Mouse (Mus musculus): ENCODE data around the gene Stat1. TPM values are rescaled to one million over a fixed set of nuclear protein-coding genes. Genes with fewer than 3 reads are reported as not detected.
A peak's percentile ranks its signal among the peaks of the same experiment; 100 is the strongest.

The Stat1 gene
- polyA plus RNA-seq, 1 experiment, result 255 TPM

DNA sequence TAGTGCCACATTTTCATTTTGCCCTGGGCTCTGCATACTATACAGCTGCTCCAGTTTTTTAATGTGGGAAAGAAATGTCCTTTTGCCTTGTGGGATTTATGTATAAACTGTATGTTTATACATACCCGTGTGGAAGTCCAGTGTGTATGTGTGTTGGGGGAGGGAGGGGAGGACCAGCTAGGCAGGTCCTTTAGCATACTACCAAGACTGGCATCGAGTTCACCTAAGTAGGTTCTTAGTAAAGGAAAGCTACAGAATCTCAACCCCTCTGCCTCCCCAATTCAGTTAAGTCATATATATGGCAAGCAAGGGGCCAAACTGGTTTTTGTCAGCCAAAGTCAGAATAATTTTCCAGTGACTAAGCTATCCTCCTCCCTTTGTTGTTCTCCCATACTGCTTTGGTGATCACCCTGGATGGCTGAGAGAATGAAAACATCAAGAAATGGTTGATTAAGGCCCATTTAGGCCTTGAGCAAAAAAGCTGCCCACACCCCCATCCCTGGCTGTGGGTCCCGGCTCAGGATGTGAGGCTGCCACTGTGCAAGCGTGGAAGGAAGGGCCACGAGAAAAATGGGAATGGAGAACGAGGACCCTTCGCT is 6.1 kb upstream of the Stat1 start:
- H3K4me3 ChIP-seq (ENCODE audit: control insufficient read depth, insufficient read depth, low read length), result peak overlapping the region; percentile 49
- H3K27me3 ChIP-seq (ENCODE audit: control insufficient read depth, insufficient read depth, low read length), result no peaks in the 10 kb centered on the region
- TF ChIP-seq POLR2A (IDR thresholded peaks at IDR 0.05; ENCODE audit: control insufficient read depth, extremely low read depth, insufficient read depth, low read length, poor library complexity) (no peak), CTCF (IDR thresholded peaks at IDR 0.05; ENCODE audit: borderline replicate concordance, control insufficient read depth, extremely low read depth, insufficient read depth, low read length, poor library complexity) (no peak)
- no peak for DNase-seq
- WGBS, result 23% methylated on average over 7 of the region's 7 CpGs
- peaks cover 2% of the 10 kb centered on the region; the same call in 1 of the 2 replicates for H3K4me1 ChIP-seq (replicated peaks; ENCODE audit: control insufficient read depth, insufficient read depth, low read length)
- peak overlapping the region; percentile 58; the same call in 1 of the 2 replicates for H3K27ac ChIP-seq (ENCODE audit: control insufficient read depth, insufficient read depth, low read length)
- H3K36me3 ChIP-seq (ENCODE audit: control insufficient read depth, insufficient read depth, low read length), result no peaks in the 10 kb centered on the region

DNA sequence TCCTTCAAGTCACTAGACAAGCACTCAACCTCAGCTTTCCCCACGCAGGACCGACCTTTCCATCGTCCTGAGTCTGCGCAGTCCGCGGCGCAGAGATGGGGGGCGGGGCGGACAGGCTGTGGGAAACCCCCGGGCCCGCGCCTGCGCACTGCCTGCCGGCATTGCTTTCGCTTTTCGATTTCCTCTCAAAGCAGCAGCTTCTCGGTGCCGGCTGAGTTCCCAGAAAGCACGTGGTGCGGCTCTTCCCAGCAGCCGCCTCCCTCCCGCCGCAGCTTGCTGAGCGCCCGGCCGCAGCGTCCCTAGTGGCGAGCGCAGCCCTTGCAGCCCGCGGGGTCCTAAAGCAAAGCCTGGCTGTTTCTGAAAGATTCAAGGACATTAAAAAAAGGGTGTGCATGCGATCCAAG is 5.6 kb upstream of the Stat1 start:
- H3K4me3 ChIP-seq (ENCODE audit: control insufficient read depth, insufficient read depth, low read length), result peak overlapping the region; percentile 49
- peak; percentile 99 for DNase-seq
- under 1% methylated on average over 32 of the region's 32 CpGs for WGBS
- no peaks in the 10 kb centered on the region for H3K36me3 ChIP-seq (ENCODE audit: control insufficient read depth, insufficient read depth, low read length)
- no peaks in the 10 kb centered on the region for H3K27me3 ChIP-seq (ENCODE audit: control insufficient read depth, insufficient read depth, low read length)
- TF ChIP-seq POLR2A (IDR thresholded peaks at IDR 0.05; ENCODE audit: control insufficient read depth, extremely low read depth, insufficient read depth, low read length, poor library complexity), result peak; percentile 72; the same call in 1 of the 2 replicates
- peak; percentile 99 for TF ChIP-seq CTCF (IDR thresholded peaks at IDR 0.05; ENCODE audit: borderline replicate concordance, control insufficient read depth, extremely low read depth, insufficient read depth, low read length, poor library complexity)
- peak overlapping the region; percentile 58; the same call in 1 of the 2 replicates for H3K27ac ChIP-seq (ENCODE audit: control insufficient read depth, insufficient read depth, low read length)
- peaks cover 2% of the 10 kb centered on the region; the same call in 1 of the 2 replicates for H3K4me1 ChIP-seq (replicated peaks; ENCODE audit: control insufficient read depth, insufficient read depth, low read length)

GRCm38 (mm10) chr1:52116441-52116840 is 2.8 kb upstream of the Stat1 start:
- Histone ChIP-seq H3K27me3 (ENCODE audit: control insufficient read depth, insufficient read depth, low read length) (no peaks in the 10 kb centered on the region), H3K4me1 (replicated peaks; ENCODE audit: control insufficient read depth, insufficient read depth, low read length) (peaks cover 8% of the 10 kb centered on the region), H3K27ac (ENCODE audit: control insufficient read depth, insufficient read depth, low read length) (no peak overlapping the region), H3K4me3 (ENCODE audit: control insufficient read depth, insufficient read depth, low read length) (no peak overlapping the region), H3K36me3 (ENCODE audit: control insufficient read depth, insufficient read depth, low read length) (0 out of 2 replicates have a peak, but pooled peaks cover 4% of the 10 kb centered on the region)
- TF ChIP-seq POLR2A (IDR thresholded peaks at IDR 0.05; ENCODE audit: control insufficient read depth, extremely low read depth, insufficient read depth, low read length, poor library complexity) (no peak), CTCF (IDR thresholded peaks at IDR 0.05; ENCODE audit: borderline replicate concordance, control insufficient read depth, extremely low read depth, insufficient read depth, low read length, poor library complexity) (no peak)
- WGBS, result 91% methylated on average over 3 of the region's 3 CpGs
- no peak for DNase-seq

DNA sequence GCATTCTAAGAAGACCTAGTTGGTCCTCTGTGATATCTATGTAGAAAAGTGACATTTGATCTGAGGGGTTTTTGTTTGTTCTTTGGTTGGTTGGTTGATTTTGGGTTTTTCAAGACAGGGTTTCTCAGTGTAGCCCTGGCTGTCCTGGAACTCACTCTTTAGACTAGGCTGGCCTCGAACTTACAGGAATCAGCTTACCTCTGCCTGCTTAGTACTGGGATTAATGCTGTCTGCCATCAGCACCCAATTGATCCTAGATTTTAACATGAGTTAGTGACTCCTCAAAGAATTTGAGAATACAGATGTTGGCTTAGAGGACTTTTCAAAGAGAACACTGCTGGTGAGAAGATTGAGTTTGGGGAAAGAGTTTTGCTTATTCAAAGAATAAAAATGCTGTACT is 1.5 kb upstream of the Stat1 start:
- peaks cover 10% of the 10 kb centered on the region for H3K4me1 ChIP-seq (replicated peaks; ENCODE audit: control insufficient read depth, insufficient read depth, low read length)
- no peak overlapping the region for H3K27ac ChIP-seq (ENCODE audit: control insufficient read depth, insufficient read depth, low read length)
- no peak overlapping the region for H3K4me3 ChIP-seq (ENCODE audit: control insufficient read depth, insufficient read depth, low read length)
- WGBS, result 93% methylated on average over 1 of the region's 1 CpGs
- no peaks in the 10 kb centered on the region for H3K27me3 ChIP-seq (ENCODE audit: control insufficient read depth, insufficient read depth, low read length)
- H3K36me3 ChIP-seq (ENCODE audit: control insufficient read depth, insufficient read depth, low read length), result peaks cover 14% of the 10 kb centered on the region
- TF ChIP-seq CTCF (IDR thresholded peaks at IDR 0.05; ENCODE audit: borderline replicate concordance, control insufficient read depth, extremely low read depth, insufficient read depth, low read length, poor library complexity), result no peak
- no peak for TF ChIP-seq POLR2A (IDR thresholded peaks at IDR 0.05; ENCODE audit: control insufficient read depth, extremely low read depth, insufficient read depth, low read length, poor library complexity)
- DNase-seq, result no peak

DNA sequence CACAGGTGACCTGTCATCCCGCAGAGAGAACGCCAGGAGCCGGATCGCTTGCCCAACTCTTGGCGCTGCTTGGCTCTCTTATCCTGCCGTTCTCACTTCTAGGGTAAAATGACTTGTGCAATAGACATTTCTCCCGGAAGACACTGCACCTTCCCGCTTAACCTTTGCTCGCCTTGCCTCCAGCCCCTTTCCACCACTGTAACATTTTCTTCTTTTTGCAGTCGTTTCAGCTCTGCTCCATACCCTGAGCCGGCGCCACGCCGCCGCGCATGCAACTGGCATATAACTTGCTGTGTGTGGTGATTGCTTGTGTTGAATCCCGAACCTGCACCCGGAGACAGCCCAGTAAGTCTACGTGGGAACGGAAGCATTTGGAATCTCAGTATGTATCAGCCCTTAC is 451 bp downstream of the Stat1 start:
- WGBS, result under 1% methylated on average over 20 of the region's 20 CpGs

DNA sequence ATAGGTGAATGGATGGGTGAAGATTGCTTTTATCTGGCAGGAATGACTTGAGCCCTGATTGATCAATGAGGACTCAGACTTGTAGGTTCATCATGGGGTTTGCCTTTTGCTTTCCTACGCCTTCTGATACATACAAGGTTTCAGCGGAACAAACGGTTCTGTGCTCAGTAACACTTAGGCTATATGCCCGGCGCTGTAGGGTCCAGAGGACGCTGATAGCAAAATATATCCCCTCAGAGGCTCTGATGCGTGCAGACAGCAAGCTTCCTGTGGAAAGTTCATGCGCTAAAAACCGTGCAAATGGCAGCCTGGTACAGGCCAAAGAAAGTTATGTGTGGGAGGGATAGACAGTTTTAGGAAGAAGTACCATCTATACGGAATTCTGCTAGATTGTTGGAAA is 951 bp downstream of the Stat1 start:
- Histone ChIP-seq H3K36me3 (ENCODE audit: control insufficient read depth, insufficient read depth, low read length) (peaks cover 38% of the 10 kb centered on the region), H3K27me3 (ENCODE audit: control insufficient read depth, insufficient read depth, low read length) (no peaks in the 10 kb centered on the region), H3K4me3 (ENCODE audit: control insufficient read depth, insufficient read depth, low read length) (peak overlapping the region; percentile 29), H3K4me1 (replicated peaks; ENCODE audit: control insufficient read depth, insufficient read depth, low read length) (peaks cover 10% of the 10 kb centered on the region), H3K27ac (ENCODE audit: control insufficient read depth, insufficient read depth, low read length) (peak overlapping the region; percentile 26)
- DNase-seq, result peak; percentile 20
- no peak for TF ChIP-seq CTCF (IDR thresholded peaks at IDR 0.05; ENCODE audit: borderline replicate concordance, control insufficient read depth, extremely low read depth, insufficient read depth, low read length, poor library complexity)
- TF ChIP-seq POLR2A (IDR thresholded peaks at IDR 0.05; ENCODE audit: control insufficient read depth, extremely low read depth, insufficient read depth, low read length, poor library complexity), result no peak
- WGBS, result 12% methylated on average over 10 of the region's 10 CpGs

More for the DNA sequence above, 451 bp downstream of the Stat1 start:
- TF ChIP-seq POLR2A (IDR thresholded peaks at IDR 0.05; ENCODE audit: control insufficient read depth, extremely low read depth, insufficient read depth, low read length, poor library complexity) (no peak), CTCF (IDR thresholded peaks at IDR 0.05; ENCODE audit: borderline replicate concordance, control insufficient read depth, extremely low read depth, insufficient read depth, low read length, poor library complexity) (no peak)
- peaks cover 10% of the 10 kb centered on the region for H3K4me1 ChIP-seq (replicated peaks; ENCODE audit: control insufficient read depth, insufficient read depth, low read length)
- DNase-seq, result no peak
- H3K4me3 ChIP-seq (ENCODE audit: control insufficient read depth, insufficient read depth, low read length), result peak overlapping the region; percentile 97
- peaks cover 33% of the 10 kb centered on the region for H3K36me3 ChIP-seq (ENCODE audit: control insufficient read depth, insufficient read depth, low read length)
- no peaks in the 10 kb centered on the region for H3K27me3 ChIP-seq (ENCODE audit: control insufficient read depth, insufficient read depth, low read length)
- peak overlapping the region; percentile 77 for H3K27ac ChIP-seq (ENCODE audit: control insufficient read depth, insufficient read depth, low read length)
